Mouse (Mus musculus) lung, adult 2 months (tissue): ENCODE data around the gene Slc51a.

Experiments
- CTCF ChIP-seq: fragments of 200-500 bp; IDR thresholded peaks from 2 replicates; pipeline ENCODE4 v1.5.1; 2011; ENCODE audit warnings: mild to moderate bottlenecking, low read length, control low read depth; ENCODE audit not compliant: insufficient read depth
- POLR2A ChIP-seq: fragments of 200-500 bp; IDR thresholded peaks from 2 replicates; pipeline ENCODE4 v1.6.1; 2011; ENCODE audit warnings: low read depth, mild to moderate bottlenecking, control low read depth, low read length, borderline replicate concordance; ENCODE audit errors: extremely low read depth

DNA sequence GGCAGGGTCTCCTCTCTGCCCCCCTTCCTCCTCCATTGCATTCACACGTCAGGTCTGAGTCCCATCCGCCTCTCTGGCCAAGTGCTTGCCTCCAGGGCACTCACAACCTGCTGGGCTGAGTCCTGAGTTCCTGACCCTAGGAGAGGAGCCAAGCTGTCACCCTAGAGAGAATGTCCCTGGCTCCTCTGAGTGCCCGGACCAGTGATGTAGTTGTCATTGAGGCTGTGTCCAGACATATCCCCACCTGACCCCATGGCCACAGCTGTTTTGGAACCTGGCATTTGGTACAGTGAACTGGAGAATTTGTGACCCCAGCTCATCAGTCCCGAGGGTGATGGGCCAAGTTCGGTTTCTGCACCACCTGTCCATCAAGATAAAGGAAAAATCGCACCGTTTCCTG, 39.2 kb upstream of the Slc51a start:
- no peak for TF ChIP-seq POLR2A
- TF ChIP-seq CTCF = no peak
